Mouse (Mus musculus) bone marrow macrophage, adult 2 months (primary cell): ENCODE measurements at regions not wholly inside any gene's neighbourhood (a gene's known extent, or its start where the extent isn't known, plus 50 kb on each side); places are given as distances from the start of the nearest gene placed in this dataset.

Experiments
- CTCF ChIP-seq: IDR thresholded peaks from 2 replicates; pipeline ENCODE4 v1.5.1; 2012; ENCODE audit warnings: low read depth, mild to moderate bottlenecking, low read length, moderate library complexity
- POLR2A ChIP-seq: IDR thresholded peaks from 2 replicates; pipeline ENCODE4 v1.6.1; 2012; ENCODE audit warnings: mild to moderate bottlenecking, low read depth, low read length, borderline replicate concordance

DNA sequence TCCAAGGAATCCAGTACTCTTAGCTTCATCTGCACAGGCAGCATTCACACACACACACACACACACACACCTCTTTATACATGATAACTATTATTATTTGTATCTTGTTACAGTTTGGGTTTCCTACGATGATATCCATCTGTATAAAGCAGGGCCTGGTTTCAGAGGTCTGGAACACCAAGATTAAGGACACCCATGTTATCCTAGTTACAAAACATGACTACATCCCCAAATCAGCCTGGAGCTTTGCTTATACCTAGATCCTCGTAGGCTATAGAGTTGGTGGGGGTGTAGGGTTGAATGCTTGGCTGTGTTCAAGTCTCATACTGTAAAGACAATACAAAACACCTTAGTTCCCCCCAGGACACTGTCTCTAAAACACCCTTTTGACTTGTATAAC is 56.0 kb upstream of the Tpm1 start:
- TF ChIP-seq CTCF (no peak), POLR2A (no peak)
